Mouse (Mus musculus) v-Abl transformed pro-B cells (cell line): ENCODE results near the gene Lamp1.

Source experiments
- in situ Hi-C, 2 experiments: fragments of 400-800 bp; cut with MboI; formaldehyde crosslinking; loops; one replicate each; pipeline ENCODE4 v1.15.1; 2025; ENCODE audit not compliant: unreplicated experiment in 2 of 2

Gene Lamp1

GRCm38 (mm10) chr8:13188857-13189256, 29.9 kb downstream of the Lamp1 start:
- in situ Hi-C loops: no loop called here

GRCm38 (mm10) chr8:13190235-13190634, 31.3 kb downstream of the Lamp1 start:
- in situ Hi-C loops: no loop called here

- in situ Hi-C loops: no loop called here
Measured at GRCm38 (mm10) chr8:13194818-13195217, 35.9 kb downstream of the Lamp1 start.

GRCm38 (mm10) chr8:13197493-13197892, 38.5 kb downstream of the Lamp1 start:
- in situ Hi-C loops: no loop called here

DNA sequence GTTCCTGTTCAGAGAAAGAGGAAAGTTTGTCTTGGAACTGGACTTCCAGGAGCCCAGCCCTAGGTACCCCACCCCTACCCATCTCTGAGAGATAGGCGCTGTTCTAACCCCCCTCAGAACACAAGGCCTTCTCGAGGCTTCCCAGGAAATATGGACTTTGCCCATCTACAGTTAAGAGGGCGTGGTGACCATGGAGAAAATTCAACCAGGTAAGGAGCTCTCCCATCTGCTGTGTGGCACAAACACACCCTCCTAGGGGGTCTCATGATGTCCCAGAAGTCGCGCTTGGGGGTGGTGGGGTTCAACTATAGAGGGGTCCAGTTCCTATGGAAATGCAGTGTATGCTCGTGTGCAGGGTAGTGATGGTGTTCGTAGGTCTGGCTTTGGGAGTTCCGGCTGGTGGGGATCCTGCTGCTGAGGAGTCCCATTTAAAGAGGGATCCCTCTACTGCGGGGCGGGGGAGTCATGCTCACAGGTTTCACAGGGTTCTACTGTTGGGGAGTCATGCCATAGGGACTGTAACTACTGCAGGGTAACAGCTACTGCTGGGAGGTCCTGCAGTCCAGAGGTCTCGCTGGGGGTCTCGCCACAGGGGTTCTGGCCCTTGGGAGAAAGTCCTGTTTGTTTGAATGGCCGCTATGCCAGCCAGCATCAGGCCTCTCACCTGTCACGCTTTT, 40.6 kb downstream of the Lamp1 start:
- in situ Hi-C loops: loop anchor here in 1 of 2 experiments (5.0 kb wide), 1 partner anchor 32 kb away; no protein-coding TSS in a partner anchor

DNA sequence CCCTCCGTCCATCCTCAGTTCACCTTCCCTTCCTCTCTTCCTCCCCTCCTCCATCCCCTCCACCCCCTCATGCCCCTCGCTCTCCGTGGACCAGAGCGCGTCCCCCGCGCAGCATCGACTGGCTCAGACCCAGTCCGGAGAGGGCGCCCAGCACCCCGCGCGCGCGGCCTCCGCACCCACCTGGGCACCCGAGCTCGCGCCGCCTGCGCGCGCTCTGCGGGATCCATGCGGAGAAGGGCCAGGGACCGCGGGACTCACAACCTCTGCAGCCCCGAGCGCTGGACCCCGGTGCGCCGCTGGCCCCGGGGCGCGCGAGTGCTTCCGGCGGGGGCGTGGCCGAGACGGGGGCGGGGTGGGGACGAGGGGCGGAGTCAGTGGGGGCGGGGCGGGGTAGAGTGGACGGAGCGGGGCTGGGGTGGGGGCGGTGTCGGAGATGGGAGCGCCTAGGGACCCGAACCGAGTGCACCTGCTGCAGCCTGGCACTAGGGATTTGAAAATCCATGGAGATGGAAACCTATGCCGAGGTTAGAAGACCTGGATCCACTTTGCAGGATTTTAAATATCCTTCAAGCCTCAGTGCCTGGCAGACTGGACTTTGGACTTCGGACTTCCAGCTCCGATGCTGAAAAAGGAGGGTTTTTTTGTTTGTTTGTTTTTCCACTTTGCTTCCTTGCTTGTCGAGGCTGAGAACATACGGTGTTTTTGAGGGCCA, 41.5 kb downstream of the Lamp1 start, which contains the start of gene Grtp1:
Gene Grtp1, minus strand, starts transcription at position 320 of the 712 bp plus-strand sequence.
- in situ Hi-C loops: loop anchor here in 1 of 2 experiments (5.0 kb wide), 1 partner anchor 33 kb away; no protein-coding TSS in a partner anchor

GRCm38 (mm10) chr8:13201013-13201334, 42.0 kb downstream of the Lamp1 start:
- in situ Hi-C loops: loop anchor here in 1 of 2 experiments (5.0 kb wide), 1 partner anchor 34 kb away; no protein-coding TSS in a partner anchor

GRCm38 (mm10) chr8:13202041-13202440, 43.1 kb downstream of the Lamp1 start:
- in situ Hi-C loops: loop anchor here in 1 of 2 experiments (5.0 kb wide), 1 partner anchor 35 kb away; no protein-coding TSS in a partner anchor

DNA sequence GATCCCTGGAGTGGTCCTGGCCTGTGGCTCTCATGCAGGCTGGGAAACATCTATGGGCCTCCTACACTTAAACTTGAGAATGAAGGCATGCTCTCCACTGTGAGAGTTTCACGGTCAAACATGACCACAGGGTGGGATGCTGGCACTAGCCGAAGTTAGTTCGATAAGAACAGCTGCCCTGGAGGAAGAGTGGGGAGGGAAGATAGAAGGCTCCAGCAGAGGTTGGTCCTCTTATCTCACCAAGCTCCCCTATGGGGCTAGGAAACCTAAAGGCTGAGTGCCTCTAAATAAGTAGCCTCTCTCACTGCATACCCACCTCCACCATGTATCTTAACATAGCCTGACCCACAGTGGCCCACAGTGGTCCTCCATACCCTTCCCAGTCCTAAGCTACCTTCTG, 43.8 kb downstream of the Lamp1 start:
- in situ Hi-C loops: loop anchor here in 1 of 2 experiments (5.0 kb wide), 1 partner anchor 36 kb away; no protein-coding TSS in a partner anchor

DNA sequence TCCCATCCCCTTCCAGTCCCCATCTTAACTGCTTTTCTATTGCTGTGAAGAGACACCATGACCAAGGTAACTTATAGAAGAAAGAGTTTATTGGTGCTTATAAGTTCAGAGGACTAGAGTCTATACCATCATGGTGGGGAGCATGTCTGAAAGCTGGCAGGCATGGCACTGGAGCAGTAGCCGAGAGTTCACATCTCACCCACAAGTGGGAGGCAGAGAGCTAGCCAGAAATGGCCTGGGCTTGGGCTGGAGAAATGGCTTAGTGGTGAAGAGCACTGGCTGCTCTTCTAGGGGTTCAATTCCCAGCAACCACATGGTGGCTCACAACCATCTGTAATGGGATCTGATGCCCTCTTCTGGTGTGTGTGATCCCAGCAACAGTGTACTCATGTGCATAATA, 44.5 kb downstream of the Lamp1 start:
- in situ Hi-C loops: loop anchor here in 1 of 2 experiments (5.0 kb wide), 1 partner anchor 36 kb away; no protein-coding TSS in a partner anchor

DNA sequence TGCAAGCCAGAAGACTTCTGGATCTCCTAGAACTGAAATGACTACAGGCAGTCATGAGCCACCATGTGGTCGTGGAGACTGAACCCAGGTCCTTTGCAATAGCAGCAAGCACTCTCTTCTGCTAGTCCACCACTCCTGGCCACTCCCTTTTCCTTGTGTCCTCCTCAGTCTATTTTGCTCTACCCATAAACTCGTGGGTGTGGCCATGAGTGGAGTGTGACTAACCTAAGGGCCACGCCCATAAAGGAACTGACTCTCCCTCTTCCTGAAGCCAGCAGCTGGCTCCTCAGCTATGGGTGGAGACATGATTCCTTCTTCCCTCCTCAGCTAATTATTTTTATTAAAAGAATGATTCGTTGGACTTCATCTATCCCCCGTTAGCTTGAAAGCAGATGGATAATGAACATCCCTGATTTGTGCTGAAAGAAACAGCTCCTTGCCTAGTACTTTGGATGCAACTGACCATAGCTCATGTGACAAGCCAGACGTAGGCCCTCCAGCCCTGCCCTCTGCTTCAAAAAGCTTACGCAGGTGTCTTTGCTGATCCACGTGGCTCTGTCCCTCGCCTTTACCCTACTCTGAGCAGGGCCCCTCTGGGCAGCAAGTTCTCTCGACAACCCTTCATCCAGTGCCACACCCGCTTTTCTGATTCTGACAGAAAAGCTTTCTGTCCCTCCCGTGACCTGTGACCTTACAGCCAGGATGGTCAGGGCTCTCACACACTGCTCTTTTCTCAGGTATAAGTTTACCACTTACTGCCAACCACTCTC, 45.6 kb downstream of the Lamp1 start:
- in situ Hi-C loops: loop anchor here (5.0 kb wide), 2 partner anchors 37 to 47 kb away; partner anchors contain the start of gene Lamp1 (in 1 of the 2)

DNA sequence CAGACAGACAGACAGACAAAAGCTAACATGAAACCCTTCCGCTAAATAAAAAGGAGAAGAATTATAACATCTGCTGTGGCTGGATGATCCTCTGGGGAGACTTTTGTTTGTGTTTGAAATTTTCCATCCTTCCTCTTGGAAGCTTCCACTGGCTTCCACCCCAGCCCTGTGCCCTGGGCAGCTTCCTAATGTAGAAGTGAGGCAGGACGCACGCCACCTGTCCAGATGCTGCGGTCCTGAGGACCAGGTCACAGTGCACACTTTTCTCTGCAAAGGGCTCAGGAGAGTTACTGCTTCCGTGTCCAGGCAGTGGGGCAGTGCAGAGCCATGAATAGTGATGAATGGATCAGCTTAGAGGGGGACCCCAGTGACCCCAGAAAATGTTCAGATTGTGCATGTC, 46.4 kb downstream of the Lamp1 start:
- in situ Hi-C loops: loop anchor here in 1 of 2 experiments (5.0 kb wide), 1 partner anchor 48 kb away; the partner anchor contains the start of gene Lamp1

DNA sequence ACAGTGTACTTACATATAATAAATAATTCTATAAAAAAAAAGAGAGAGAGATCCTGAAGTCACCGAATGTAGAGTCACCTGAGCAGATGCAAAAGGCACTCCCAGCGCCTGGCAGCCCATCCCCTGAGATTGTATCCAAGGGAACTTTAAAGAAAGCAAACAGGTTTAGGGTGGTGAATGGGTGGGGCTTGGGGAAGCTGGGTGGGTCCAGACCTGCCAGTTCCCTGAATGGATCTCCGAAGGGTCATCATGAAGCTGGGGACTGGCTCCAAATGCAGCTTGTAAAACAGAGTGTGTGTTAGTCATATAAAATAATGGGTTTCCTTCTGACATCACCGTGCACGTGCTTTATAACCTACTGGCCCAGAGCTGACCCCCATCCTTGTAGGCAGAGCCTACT, 47.3 kb downstream of the Lamp1 start:
- in situ Hi-C loops: loop anchor here in 1 of 2 experiments (5.0 kb wide), 1 partner anchor 49 kb away; the partner anchor contains the start of gene Lamp1

DNA sequence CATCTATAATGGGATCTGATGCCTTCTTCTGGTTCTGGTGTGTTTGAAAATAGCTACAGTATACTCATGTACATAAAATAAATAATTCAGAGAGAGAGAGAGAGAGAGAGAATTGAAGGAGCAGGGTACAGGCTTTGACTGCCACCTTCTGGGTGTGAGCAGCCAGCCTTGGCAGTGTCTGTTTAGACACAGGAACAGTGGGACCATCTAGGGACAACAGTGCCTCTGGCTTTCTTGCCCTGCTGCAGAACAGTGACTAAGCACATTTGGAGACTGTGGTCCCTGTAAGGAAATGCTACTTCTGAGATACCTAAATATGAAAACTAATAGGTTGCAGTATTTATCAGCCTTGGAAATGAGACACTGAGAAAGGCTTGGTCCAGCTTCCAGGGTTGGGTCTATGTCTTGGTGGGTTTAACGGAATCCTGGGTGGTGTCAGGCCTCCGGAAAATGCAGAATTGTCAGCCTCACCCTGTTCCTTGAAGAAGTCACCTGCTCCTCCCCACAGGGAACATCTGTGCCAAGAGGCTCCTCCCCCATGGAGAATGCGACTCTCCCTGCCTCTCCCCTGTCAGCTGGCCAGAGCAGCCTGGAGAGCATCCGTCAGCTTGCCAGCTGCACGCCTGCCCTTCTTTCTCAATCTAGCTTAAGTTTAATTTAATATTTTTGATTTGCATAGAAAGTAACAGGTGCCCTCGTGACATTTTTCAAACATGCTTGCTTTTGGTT, 49.8 kb downstream of the Lamp1 start:
- in situ Hi-C loops: loop anchor here in 1 of 2 experiments (5.0 kb wide), 1 partner anchor 51 kb away; the partner anchor contains the start of gene Lamp1

DNA sequence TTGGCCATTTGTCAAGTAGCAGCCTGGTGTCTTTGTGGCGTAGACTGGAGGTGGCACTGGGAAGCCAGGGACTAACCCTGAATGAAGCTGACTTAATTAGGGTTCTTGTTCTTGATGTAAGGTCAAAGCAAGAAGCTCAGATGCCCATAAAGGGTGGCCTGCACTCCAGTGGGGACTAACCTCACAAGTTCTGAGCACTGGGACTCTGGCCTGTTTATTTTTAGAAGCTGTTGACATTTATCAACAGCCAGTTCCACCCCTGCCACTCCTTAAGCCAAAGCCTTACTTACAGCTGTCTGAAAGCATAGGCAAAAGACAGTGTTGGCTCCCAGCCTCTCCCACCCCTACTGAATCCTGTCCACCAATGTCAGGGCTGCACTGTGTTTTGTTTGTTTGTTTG, 50.8 kb downstream of the Lamp1 start:
- in situ Hi-C loops: loop anchor here (5.0 to 10.0 kb wide), 6 partner anchors 52 to 315 kb away; partner anchors contain the start of genes Dcun1d2 (in 1 of the 2), Lamp1 (in 1 of the 2) and Tmco3 (in 1 of the 2)

DNA sequence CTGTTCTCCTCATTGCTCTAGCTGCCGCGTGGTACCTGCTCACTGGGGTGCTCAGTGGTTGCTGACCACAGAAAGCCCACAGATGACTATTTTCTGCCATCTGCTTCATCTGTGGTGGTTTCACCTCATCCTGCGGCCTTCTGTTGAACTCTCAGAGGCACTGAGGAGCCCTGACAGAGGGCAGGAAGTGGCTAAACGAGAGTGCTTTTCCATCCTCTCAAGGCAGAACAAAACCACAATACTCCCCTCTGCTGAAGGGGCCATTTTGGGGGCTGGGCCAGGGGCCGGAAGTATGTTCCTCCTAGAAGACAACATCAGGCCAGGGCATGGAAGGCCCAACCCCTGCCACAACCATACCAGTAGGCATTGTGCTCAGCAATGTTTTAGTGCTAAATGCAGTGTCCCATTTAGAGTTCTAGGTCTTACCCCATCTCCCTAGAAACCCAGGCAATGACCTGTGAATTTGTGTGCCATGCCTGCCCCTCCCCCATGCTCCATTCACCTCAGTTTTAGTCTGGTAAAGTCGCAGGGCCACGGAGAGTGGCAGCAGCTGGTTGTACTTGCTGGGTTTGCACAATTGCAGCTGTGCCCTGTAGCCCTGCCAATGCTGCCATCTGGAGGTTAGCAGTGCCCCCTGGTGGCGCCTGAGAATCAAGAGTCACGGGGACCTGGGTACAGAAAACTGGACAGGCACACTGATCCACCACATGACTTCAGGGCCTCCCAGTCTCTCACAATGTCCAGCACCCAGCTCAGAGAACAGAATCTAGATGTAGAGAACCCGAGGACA, 54.7 kb downstream of the Lamp1 start:
- in situ Hi-C loops: loop anchor here (5.0 to 10.0 kb wide), 5 partner anchors 74 to 319 kb away; partner anchors contain the start of genes Dcun1d2 (in 1 of the 2) and Tmco3 (in 1 of the 2)

GRCm38 (mm10) chr8:13216386-13216785, 57.4 kb downstream of the Lamp1 start:
- in situ Hi-C loops: loop anchor here (5.0 to 10.0 kb wide), 3 partner anchors 36 to 322 kb away; partner anchors contain the start of gene Adprhl1 (in 1 of the 2)

DNA sequence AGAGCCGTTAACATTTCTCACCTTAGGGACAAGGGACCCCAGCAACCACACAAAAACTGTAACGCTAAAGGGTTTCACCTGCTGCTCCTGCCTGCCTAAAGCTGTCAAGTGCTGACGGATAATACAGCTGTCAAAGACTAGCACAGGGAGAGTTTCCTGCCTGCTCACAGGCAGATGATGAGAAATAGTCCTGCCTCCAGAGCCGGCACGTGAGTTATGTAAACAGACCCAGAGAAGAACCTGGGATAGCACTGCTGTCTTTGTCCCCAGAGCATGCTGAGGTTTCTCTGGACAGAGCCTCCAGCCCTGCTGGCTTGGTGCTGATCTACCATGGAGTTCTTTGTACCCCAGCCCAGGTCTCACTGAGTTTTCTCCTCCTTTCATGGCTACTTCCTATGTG, 58.1 kb downstream of the Lamp1 start:
- in situ Hi-C loops: loop anchor here (5.0 to 10.0 kb wide), 3 partner anchors 35 to 322 kb away; partner anchors contain the start of gene Adprhl1 (in 1 of the 2)
